Mouse (Mus musculus) gastrocnemius, postnatal 10 days (tissue): Measurements from ENCODE around the gene Cry2. TPM values are rescaled to one million over a fixed set of nuclear protein-coding genes. Genes with fewer than 3 reads are reported as not detected.

ENCODE experiments used
- DNase-seq: peaks from one replicate; pipeline ENCODE4 v3.0.0; 2021; ENCODE audit warnings: mixed read lengths
- microRNA-seq, 2 experiments: library from miRNA; unstranded; fragments of <30 nt; microRNA quantifications; one replicate each; pipeline ENCODE4 v1.2.0; 2021
- total RNA-seq, 2 experiments: library from RNA; stranded (reverse); gene quantifications; 2 replicates each; pipeline ENCODE4 v1.2.3; 2021

Cry2 gene
- total RNA-seq, 2 experiments from 2014 or later: 35.7 to 42.7 TPM

- DNase-seq: no peak
Observed at GRCm38 (mm10) chr2:92370821-92371805, 62.7 kb downstream of the Cry2 start.

- DNase-seq: no peak
Observed at GRCm38 (mm10) chr2:92370375-92370774, 63.5 kb downstream of the Cry2 start.

- DNase-seq: no peak
Observed at GRCm38 (mm10) chr2:92367383-92368029, 66.3 kb downstream of the Cry2 start.

- DNase-seq: no peak
Observed at GRCm38 (mm10) chr2:92365568-92365967, 68.3 kb downstream of the Cry2 start.

DNA sequence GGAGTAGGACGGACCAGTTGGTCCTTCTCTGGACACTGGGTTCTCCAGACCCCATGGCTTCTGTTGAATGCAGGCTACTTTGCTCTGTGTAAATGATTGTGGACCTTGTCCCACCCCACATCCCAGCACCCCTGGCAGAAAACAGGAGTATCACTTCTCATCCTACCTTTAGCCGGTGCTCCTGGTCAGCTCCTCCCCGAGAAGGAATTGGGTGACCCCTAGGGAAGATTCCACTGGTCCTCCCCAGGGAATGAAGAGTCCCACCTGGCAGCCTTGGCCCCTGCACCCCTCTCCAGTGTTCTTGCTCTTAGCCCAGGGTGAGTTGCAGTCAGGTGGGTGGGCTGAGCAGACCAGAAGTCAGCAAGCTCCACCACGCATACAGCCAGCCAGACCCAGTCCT, 69.8 kb downstream of the Cry2 start:
- no peak for DNase-seq

- no peak for DNase-seq
Observed at GRCm38 (mm10) chr2:92362571-92363228, 71.1 kb downstream of the Cry2 start.

DNA sequence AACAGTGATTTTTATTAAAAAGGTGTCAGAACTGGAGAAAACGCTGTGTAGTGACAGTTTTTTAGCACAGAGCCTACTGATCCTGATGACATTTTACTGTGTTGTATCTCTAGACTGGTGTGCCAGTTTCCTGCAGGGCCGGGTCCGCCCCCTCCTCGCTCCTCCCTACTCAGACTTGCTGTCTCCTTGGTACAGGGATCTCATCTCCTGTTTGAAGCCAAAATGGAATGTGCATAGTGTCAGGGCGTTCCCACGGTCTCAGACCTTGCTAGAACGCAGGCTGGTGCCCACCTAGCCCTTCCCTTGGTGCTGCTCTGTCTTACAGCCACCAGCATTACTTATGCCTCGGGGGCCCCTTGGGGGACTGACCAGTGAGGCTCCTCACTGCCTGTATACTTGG, 72.0 kb downstream of the Cry2 start:
- DNase-seq: no peak

- DNase-seq: no peak
Observed at GRCm38 (mm10) chr2:92360893-92361292, 73.0 kb downstream of the Cry2 start.

GRCm38 (mm10) chr2:92360186-92360823, 73.5 kb downstream of the Cry2 start:
- no peak for DNase-seq

- DNase-seq: no peak
Observed at GRCm38 (mm10) chr2:92359301-92359700, 74.5 kb downstream of the Cry2 start.

- DNase-seq: no peak
Observed at GRCm38 (mm10) chr2:92354224-92354623, 79.6 kb downstream of the Cry2 start.

Small RNAs within 50 kb of the gene (microRNA-seq; reads per million reads assigned to microRNA genes)
- gene Mir7000: 0 to 0.32 reads per million in 2 experiments

Other genes starting within 250 kb of the Cry2 start
- gene Pex16, start 59.4 kb downstream of the Cry2 start, total RNA-seq: 10 to 100 TPM; 19.0 to 22.2 TPM
- gene Large2, start 59.2 kb downstream of the Cry2 start, total RNA-seq: under 1 TPM; 0.40 to 0.70 TPM
- 1 to 10 TPM in 1 of 2 experiments, under 1 TPM in 1; 0.80 to 1.9 TPM for gene 1700029I15Rik, start 51.5 kb downstream of the Cry2 start, total RNA-seq
- gene Mapk8ip1, start 32.8 kb downstream of the Cry2 start, total RNA-seq: 10 to 100 TPM; 24.1 to 27.2 TPM
- 1 to 10 TPM; 5.9 to 6.7 TPM for gene Slc35c1, start 26.5 kb upstream of the Cry2 start, total RNA-seq
- 1 to 10 TPM; 4.9 to 6.1 TPM for gene Chst1, start 165.7 kb upstream of the Cry2 start, total RNA-seq